In genomic region chr7:105559016-105559415, GRCm38 (mm10) we compare ENCODE assay signal across 17 mouse cellular contexts. TPM values are rescaled to one million over a fixed set of nuclear protein-coding genes. Genes with fewer than 3 reads are reported as not detected.
DNase-seq lines count a peak whose midpoint lies in the region; ATAC-seq lines count a peak whose summit lies in the region.
"Had no signal": no experiment of that assay in that cellular context is flagged by ENCODE, and none has a peak within 500 bp of the region (broad histone marks: within the 10 kb centered on the region; RNA-seq: fewer than 3 reads in every experiment).

No protein-coding gene starts in this region.

- no peak overlapping the region for H3K9ac ChIP-seq in liver, embryonic 11.5 days (ENCODE audit: low read depth, low read length)
- H3K9ac ChIP-seq: hindbrain, embryonic 15.5 days; limb, embryonic 13.5 days; liver, postnatal 0 days; midbrain, embryonic 13.5 days had no signal

- no peak for ATAC-seq in CD4-positive, CD25-positive, alpha-beta regulatory T cell, adult 4 months
- ATAC-seq in liver, embryonic 11.5 days (replicated peaks; ENCODE audit: low FRiP score): no peak
- ATAC-seq: liver, postnatal 0 days; midbrain, embryonic 13.5 days had no signal

- 87% methylated on average over 9 of the region's 9 CpGs for WGBS in liver, embryonic 11.5 days

- peaks cover 6% of the 10 kb centered on the region; the same call in 1 of the 2 replicates for H3K36me3 ChIP-seq in liver, embryonic 11.5 days (ENCODE audit: control insufficient read depth, insufficient read depth, low read length)

- H3K27me3 ChIP-seq in liver, embryonic 11.5 days (replicated peaks; ENCODE audit: control insufficient read depth, insufficient read depth, low read length): no peaks in the 10 kb centered on the region
- H3K27me3 ChIP-seq: hindbrain, embryonic 15.5 days; limb, embryonic 13.5 days; midbrain, embryonic 13.5 days had no signal

- peaks cover 9% of the 10 kb centered on the region for H3K4me1 ChIP-seq in liver, embryonic 11.5 days (replicated peaks; ENCODE audit: control insufficient read depth, insufficient read depth, low read length)

- no peak overlapping the region for H3K4me2 ChIP-seq in liver, embryonic 11.5 days
- H3K4me2 ChIP-seq: hindbrain, embryonic 15.5 days; limb, embryonic 13.5 days; midbrain, embryonic 13.5 days had no signal

- no peaks in the 10 kb centered on the region for H3K9me3 ChIP-seq in liver, embryonic 11.5 days (ENCODE audit: control insufficient read depth, low read length)
- H3K9me3 ChIP-seq: hindbrain, embryonic 15.5 days; limb, embryonic 13.5 days; midbrain, embryonic 13.5 days had no signal

- no peak overlapping the region for H3K27ac ChIP-seq in liver, embryonic 11.5 days (ENCODE audit: low read depth, low read length)
- H3K27ac ChIP-seq: hindbrain, embryonic 15.5 days; limb, embryonic 13.5 days; midbrain, embryonic 13.5 days had no signal

- peak; percentile 36 for DNase-seq in CD4-positive, CD25-positive, alpha-beta regulatory T cell, adult 2 months (ENCODE audit: low read depth, low spot score)
- peak; percentile 71 for DNase-seq in layer of hippocampus, adult 11-12 months (ENCODE audit: low spot score)
- no peak for DNase-seq in layer of hippocampus, postnatal 14 days (ENCODE audit: low spot score in 2 of 2)
- DNase-seq in thymus, postnatal 25 days: peak; percentile 15
- DNase-seq in thymus, adult 18-20 months: no peak
- DNase-seq in testis, postnatal 10 days (ENCODE audit: low spot score): no peak
- no peak for DNase-seq in liver, embryonic 11.5 days (ENCODE audit: low spot score)
- DNase-seq: adrenal gland, postnatal 10 days; kidney, adult 18-20 months; kidney, postnatal 25 days; liver, postnatal 0 days had no signal

- H3K4me3 ChIP-seq in liver, embryonic 11.5 days (ENCODE audit: low read depth, low read length): no peak overlapping the region
- H3K4me3 ChIP-seq: erythroblast, embryonic 14.5 days; hindbrain, embryonic 15.5 days; limb, embryonic 13.5 days; midbrain, embryonic 13.5 days had no signal

RNA-seq across cellular contexts. Expression of gene Smpd1, which starts 4.9 kb away (rescaled TPM):
- 10 to 100 TPM; 21.6 to 25.9 TPM for polyA plus RNA-seq in CD4-positive, CD25-positive, alpha-beta regulatory T cell, adult 4 months (2017; shearing (Covaris generic))
- total RNA-seq in layer of hippocampus, postnatal 14 days (2021): 10 to 100 TPM; 90.1 to 93.9 TPM
- polyA plus RNA-seq in liver, embryonic 11.5 days (2014; fragmentation: Nextera tagmentation; extraction: Ambion mirVana): 33.6 and 40.8 TPM in 2 replicates

RNA-seq across cellular contexts. Expression of gene Apbb1, which starts 22.4 kb away (rescaled TPM):
- polyA plus RNA-seq in CD4-positive, CD25-positive, alpha-beta regulatory T cell, adult 4 months (2017; shearing (Covaris generic)): 10 to 100 TPM in 1 of 2 experiments, 1 to 10 TPM in 1; 7.5 to 10.2 TPM
- total RNA-seq in layer of hippocampus, postnatal 14 days (2021): 100 to 1,000 TPM; 368 to 375 TPM
- polyA plus RNA-seq in liver, embryonic 11.5 days (2014; fragmentation: Nextera tagmentation; extraction: Ambion mirVana): 17.1 and 18.7 TPM in 2 replicates

RNA-seq across cellular contexts. Expression of gene Hpx, which starts 40.9 kb away (rescaled TPM):
- not detected for polyA plus RNA-seq in CD4-positive, CD25-positive, alpha-beta regulatory T cell, adult 4 months (2017; shearing (Covaris generic))
- not detected for total RNA-seq in layer of hippocampus, postnatal 14 days (2021)
- polyA plus RNA-seq in liver, embryonic 11.5 days (2014; fragmentation: Nextera tagmentation; extraction: Ambion mirVana): 66.3 TPM in 2 replicates
- total RNA-seq: granulocyte monocyte progenitor cell, adult 5-6 weeks had no signal
- polyA plus RNA-seq: erythroblast, embryonic 14.5 days had no signal

Comparison
In these comparisons a context has a peak if more than half of its experiments do, and no peak if none do; other contexts are left out.
1. DNase-seq: peak in CD4-positive, CD25-positive, alpha-beta regulatory T cell, adult 2 months (single experiment), layer of hippocampus, adult 11-12 months (single experiment) and thymus, postnatal 25 days (single experiment); none in layer of hippocampus, postnatal 14 days (0 of 2), thymus, adult 18-20 months (0 of 2), testis, postnatal 10 days (single experiment) and liver, embryonic 11.5 days (single experiment).
2. RNA of gene Hpx, which starts 40.9 kb away (polyA plus RNA-seq): 66.3 TPM in liver, embryonic 11.5 days; not detected in CD4-positive, CD25-positive, alpha-beta regulatory T cell, adult 4 months; every median in the first group is over 10 times any median in the second.